Mouse (Mus musculus): ENCODE measurements around the gene Dach2.

DNA sequence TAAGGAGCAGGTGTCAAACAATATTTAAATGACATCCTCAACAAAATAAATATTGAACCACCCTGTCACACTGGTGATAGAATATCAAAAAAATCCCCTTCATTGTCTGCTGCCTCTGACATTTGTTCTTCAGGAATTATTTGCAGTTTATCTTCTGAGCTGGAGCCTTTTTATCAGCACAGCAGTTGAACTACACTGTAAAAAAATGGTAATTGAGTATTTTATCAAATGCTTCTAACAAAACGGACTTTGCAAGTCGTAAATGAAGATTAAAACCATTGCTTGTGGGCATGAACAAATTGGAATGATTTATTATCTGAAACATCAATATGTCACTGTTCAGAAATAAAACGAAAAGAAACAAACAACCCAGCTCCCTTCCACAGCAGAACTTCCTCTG, 97.1 kb downstream of the Dach2 start:
- TF ChIP-seq CTCF (conservative IDR thresholded peaks at IDR 0.05 in 1 of 2, IDR thresholded peaks at IDR 0.05 in 1 of 2; ENCODE audit: low read depth in 2 of 2, low read length in 2 of 2) (no peak), HCFC1 (IDR thresholded peaks at IDR 0.05; ENCODE audit: low read depth, low read length) (no peak), EP300 (IDR thresholded peaks at IDR 0.05; ENCODE audit: low read length) (no peak), POLR2A (IDR thresholded peaks at IDR 0.05; ENCODE audit: low read depth, low read length) (no peak), NRF1 (IDR thresholded peaks at IDR 0.05; ENCODE audit: low read depth, low read length) (no peak), ZC3H11A (IDR thresholded peaks at IDR 0.05; ENCODE audit: low read depth, low read length) (no peak), E2F4 (IDR thresholded peaks at IDR 0.05; ENCODE audit: insufficient replicate concordance, low read depth, low read length) (no peak), ETS1 (conservative IDR thresholded peaks at IDR 0.05; ENCODE audit: low read depth, low read length) (no peak), SMC3 (IDR thresholded peaks at IDR 0.05; ENCODE audit: low read depth, low read length) (no peak)

Measured in CH12.LX (cell line).